Mouse (Mus musculus): ENCODE data around the gene Apoc1.

DNA sequence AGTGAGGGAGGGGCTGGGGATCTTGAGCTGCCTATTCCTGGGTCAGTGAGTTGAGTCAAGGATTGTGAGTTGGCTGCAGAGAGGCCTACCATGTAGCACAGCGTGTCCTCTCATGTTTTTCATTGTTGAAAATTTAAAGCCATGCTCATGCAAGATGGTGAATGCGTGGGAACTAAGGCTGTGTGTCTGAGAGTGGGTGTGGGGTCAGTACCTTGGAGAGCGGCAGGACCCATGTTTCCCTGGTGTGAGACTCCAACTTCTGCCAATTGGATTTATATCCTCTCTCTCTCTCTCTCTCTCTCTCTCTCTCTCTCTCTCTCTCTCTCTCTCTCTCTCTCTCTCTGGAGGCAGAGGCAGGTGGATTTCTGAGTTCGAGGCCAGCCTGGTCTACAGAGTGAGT lies 34.1 kb upstream of the Apoc1 start:
- no peak for TF ChIP-seq CTCF (IDR thresholded peaks at IDR 0.05; ENCODE audit: low read depth)
- TF ChIP-seq EP300 (IDR thresholded peaks at IDR 0.05; ENCODE audit: low read depth), result no peak
